Mouse (Mus musculus): Measurements from ENCODE around the gene Focad. TPM values are rescaled to one million over a fixed set of nuclear protein-coding genes. Genes with fewer than 3 reads are reported as not detected.
"Not testable (repeated sequence)": the region's sequence is repeated elsewhere in the genome, so short reads cannot be mapped to it uniquely, and the experiment has no call there.

Focad gene
- polyA plus RNA-seq, 1 experiment from 2014 or later, result 14.8 TPM

GRCm38 (mm10) chr4:88372293-88373224 is 278.1 kb downstream of the Focad start:
- H3K4me1 ChIP-seq (replicated peaks), result peaks cover 5% of the 10 kb centered on the region; the same call in 1 of the 2 replicates
- 50% methylated on average over 18 of the region's 18 CpGs for WGBS
- no peak overlapping the region for H3K4me3 ChIP-seq
- H3K9me3 ChIP-seq, result no peaks in the 10 kb centered on the region
- ATAC-seq (ENCODE audit: low FRiP score, low read depth), result peak; percentile 48; the same call in 1 of the 2 replicates
- H3K4me2 ChIP-seq, result no peak overlapping the region
- peak overlapping the region; percentile 45; the same call in 1 of the 2 replicates for H3K27ac ChIP-seq (replicated peaks)
- peak overlapping the region; percentile 7; the same call in 1 of the 2 replicates for H3K9ac ChIP-seq
- H3K36me3 ChIP-seq, result no peaks in the 10 kb centered on the region
- H3K27me3 ChIP-seq, result no peaks in the 10 kb centered on the region

GRCm38 (mm10) chr4:88390036-88390435 is 295.6 kb downstream of the Focad start:
- Histone ChIP-seq H3K4me1 (replicated peaks) (no peaks in the 10 kb centered on the region), H3K27me3 (no peaks in the 10 kb centered on the region), H3K4me3 (no peak overlapping the region), H3K9ac (no peak overlapping the region), H3K4me2 (no peak overlapping the region), H3K27ac (replicated peaks) (no peak overlapping the region), H3K9me3 (no peaks in the 10 kb centered on the region), H3K36me3 (0 out of 2 replicates have a peak, but pooled peaks cover 5% of the 10 kb centered on the region)
- ATAC-seq (ENCODE audit: low FRiP score, low read depth), result no peak
- WGBS, result 87% methylated on average over 1 of the region's 1 CpGs

GRCm38 (mm10) chr4:88390596-88390995 is 296.2 kb downstream of the Focad start:
- H3K27ac ChIP-seq (replicated peaks); H3K27me3 ChIP-seq; H3K36me3 ChIP-seq; H3K4me3 ChIP-seq; H3K4me1 ChIP-seq (replicated peaks); H3K4me2 ChIP-seq; H3K9ac ChIP-seq; ATAC-seq (ENCODE audit: low FRiP score, low read depth); H3K9me3 ChIP-seq: not testable (repeated sequence)
- WGBS, result 56% methylated on average over 1 of the region's 1 CpGs

- WGBS, result 97% methylated on average over 3 of the region's 3 CpGs
- ATAC-seq (ENCODE audit: low FRiP score, low read depth), result no peak
- no peaks in the 10 kb centered on the region for H3K4me1 ChIP-seq (replicated peaks)
- no peak overlapping the region for H3K27ac ChIP-seq (replicated peaks)
- no peak overlapping the region for H3K4me2 ChIP-seq
- H3K36me3 ChIP-seq, result 0 out of 2 replicates have a peak, but pooled peaks cover 5% of the 10 kb centered on the region
- no peaks in the 10 kb centered on the region for H3K9me3 ChIP-seq
- no peaks in the 10 kb centered on the region for H3K27me3 ChIP-seq
- no peak overlapping the region for H3K4me3 ChIP-seq
- H3K9ac ChIP-seq, result no peak overlapping the region
Measured at GRCm38 (mm10) chr4:88395717-88396116, 301.3 kb downstream of the Focad start.

DNA sequence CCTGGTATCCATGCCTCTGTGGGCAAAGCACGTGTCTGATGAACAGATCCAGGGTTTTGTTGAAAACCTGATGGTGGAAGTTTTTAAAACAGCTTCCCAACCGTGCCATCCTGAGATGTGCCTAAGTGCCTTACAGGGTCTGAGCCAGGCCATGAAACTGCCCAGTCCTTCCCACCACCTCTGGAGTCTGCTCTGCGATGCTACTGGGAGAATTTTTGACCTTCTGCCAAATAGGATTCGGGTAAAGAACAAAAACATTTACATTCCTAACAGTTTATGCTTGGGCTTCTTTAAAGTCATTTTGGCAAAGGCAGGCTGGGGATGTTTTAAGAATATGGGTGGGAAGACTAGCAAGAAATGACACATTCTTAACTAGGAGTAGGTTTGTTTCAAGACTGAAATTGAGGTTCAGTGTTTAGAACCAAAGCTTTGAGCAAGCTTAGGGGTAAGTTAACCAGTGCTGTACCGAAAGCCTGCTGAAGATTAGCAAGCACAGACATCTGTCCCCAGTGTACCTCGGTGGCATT is 302.6 kb downstream of the Focad start:
- H3K4me1 ChIP-seq (replicated peaks), result no peaks in the 10 kb centered on the region
- no peak overlapping the region for H3K4me2 ChIP-seq
- 0 out of 2 replicates have a peak, but pooled peaks cover 5% of the 10 kb centered on the region for H3K36me3 ChIP-seq
- ATAC-seq (ENCODE audit: low FRiP score, low read depth), result no peak
- H3K9ac ChIP-seq, result no peak overlapping the region
- no peak overlapping the region for H3K27ac ChIP-seq (replicated peaks)
- WGBS, result 81% methylated on average over 6 of the region's 6 CpGs
- no peak overlapping the region for H3K4me3 ChIP-seq
- no peaks in the 10 kb centered on the region for H3K27me3 ChIP-seq
- H3K9me3 ChIP-seq, result no peaks in the 10 kb centered on the region

DNA sequence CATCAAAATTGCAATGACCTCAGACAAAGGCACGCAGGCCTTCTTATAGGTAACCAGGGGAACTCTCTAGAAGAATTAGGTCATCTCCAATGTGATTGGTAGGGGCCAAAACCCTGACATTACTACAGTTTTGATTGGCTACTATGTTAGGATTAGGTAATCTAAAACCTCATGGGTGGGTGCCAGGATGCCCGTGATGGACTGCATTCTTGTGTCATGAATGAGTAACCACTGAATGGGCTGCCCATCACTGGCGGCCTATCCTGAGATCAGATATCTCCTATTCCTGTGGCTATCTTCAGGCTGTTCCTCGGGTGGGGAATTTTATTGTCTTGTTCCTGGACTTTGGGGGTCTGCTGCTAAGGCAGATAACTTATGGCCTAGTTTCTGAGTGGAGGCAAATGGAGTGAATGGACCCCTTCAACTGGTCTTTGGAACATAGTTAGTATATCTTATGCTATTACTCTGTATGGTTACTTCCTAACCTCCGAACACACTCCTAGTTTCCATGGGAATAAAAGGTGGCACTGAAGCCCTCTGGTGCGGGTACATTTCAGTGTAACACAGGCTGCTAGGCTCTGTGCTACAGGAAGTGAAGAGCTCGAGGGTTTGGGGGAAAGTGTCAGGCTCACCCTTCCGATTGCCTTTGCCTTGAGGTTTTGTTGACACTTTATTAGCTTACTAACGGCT is 306.0 kb downstream of the Focad start:
- H3K9me3 ChIP-seq, result no peaks in the 10 kb centered on the region
- H3K27ac ChIP-seq (replicated peaks), result no peak overlapping the region

GRCm38 (mm10) chr4:88400992-88401313 is 306.5 kb downstream of the Focad start:
- H3K4me3 ChIP-seq, result no peak overlapping the region
- H3K4me2 ChIP-seq, result no peak overlapping the region
- no peak for ATAC-seq (ENCODE audit: low FRiP score, low read depth)
- no peaks in the 10 kb centered on the region for H3K9me3 ChIP-seq
- peaks cover 3% of the 10 kb centered on the region; the same call in 1 of the 2 replicates for H3K36me3 ChIP-seq
- no peaks in the 10 kb centered on the region for H3K27me3 ChIP-seq
- H3K4me1 ChIP-seq (replicated peaks), result no peaks in the 10 kb centered on the region
- H3K9ac ChIP-seq, result no peak overlapping the region
- WGBS, result 93% methylated on average over 7 of the region's 7 CpGs
- H3K27ac ChIP-seq (replicated peaks), result no peak overlapping the region

More for the DNA sequence above, 306.0 kb downstream of the Focad start:
- Histone ChIP-seq H3K4me1 (replicated peaks) (no peaks in the 10 kb centered on the region), H3K4me2 (no peak overlapping the region), H3K36me3 (peaks cover 3% of the 10 kb centered on the region; the same call in 1 of the 2 replicates), H3K9ac (no peak overlapping the region), H3K4me3 (no peak overlapping the region), H3K27me3 (no peaks in the 10 kb centered on the region)
- 81% methylated on average over 9 of the region's 9 CpGs for WGBS
- ATAC-seq (ENCODE audit: low FRiP score, low read depth), result no peak

DNA sequence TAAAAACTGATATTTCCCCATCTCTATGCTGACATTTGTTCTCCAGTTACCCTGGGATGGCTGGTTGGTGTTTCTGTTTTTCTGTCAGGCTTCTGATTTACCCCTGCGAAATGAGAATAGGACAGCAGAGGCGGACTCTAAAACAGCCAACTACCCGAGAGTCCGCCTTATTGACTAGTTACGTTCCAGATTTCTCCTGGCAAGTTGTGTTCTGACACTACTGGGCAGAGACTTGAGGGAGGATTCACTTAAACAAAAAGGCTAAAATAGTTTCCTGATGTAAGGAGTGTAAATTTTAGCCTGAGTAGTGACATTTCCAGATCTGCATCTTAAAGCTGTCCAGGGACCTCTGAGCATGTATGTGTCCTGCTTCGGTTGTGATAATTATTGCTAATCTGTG is 308.5 kb downstream of the Focad start:
- Histone ChIP-seq H3K4me2 (no peak overlapping the region), H3K27me3 (no peaks in the 10 kb centered on the region), H3K27ac (replicated peaks) (no peak overlapping the region), H3K4me3 (no peak overlapping the region), H3K9me3 (no peaks in the 10 kb centered on the region), H3K9ac (no peak overlapping the region), H3K36me3 (peaks cover 6% of the 10 kb centered on the region), H3K4me1 (replicated peaks) (peaks cover 9% of the 10 kb centered on the region; the same call in 1 of the 2 replicates)
- WGBS, result 93% methylated on average over 6 of the region's 6 CpGs
- ATAC-seq (ENCODE audit: low FRiP score, low read depth), result no peak

DNA sequence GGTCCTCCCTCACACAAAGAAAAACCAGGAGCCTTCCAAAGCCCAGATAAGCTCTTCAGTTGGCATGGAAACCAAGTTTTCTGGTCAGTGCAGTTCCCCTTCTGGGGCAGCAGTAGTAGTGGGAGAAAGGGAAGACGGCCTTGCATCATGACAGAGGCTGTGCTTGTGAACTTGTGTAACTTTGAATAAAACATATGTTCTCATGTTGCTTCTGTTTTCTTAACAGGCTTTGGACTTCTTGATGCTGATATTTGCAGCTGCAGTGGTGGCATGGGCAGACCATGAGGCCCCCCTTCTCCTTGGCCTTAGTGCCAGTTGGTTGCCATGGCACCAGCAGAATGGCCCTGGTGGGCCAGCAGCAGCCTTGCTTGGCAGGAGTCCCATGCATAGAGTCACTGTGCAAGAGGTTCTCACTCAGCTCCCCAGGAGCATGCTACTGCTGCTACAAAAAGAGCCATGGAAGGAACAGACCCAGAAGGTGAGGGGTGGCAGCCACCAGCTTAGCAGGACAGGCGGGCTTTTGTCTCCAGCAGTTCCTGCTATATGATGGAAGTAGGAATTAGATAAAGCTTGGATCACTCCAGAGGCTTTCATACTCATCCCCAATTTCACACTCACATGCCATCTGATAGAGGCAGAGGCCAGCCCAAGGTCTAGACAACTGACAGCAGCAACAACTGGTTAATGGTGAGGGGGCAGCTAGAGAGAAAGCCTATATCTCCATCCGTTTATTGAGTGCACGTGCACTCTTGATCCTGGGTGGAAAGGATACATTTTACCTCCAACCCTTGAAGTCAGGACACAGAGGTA is 312.7 kb downstream of the Focad start:
- Histone ChIP-seq H3K36me3 (peaks cover 6% of the 10 kb centered on the region), H3K4me2 (no peak overlapping the region), H3K9me3 (no peaks in the 10 kb centered on the region), H3K27me3 (no peaks in the 10 kb centered on the region), H3K27ac (replicated peaks) (peak overlapping the region; percentile 40; the same call in 1 of the 2 replicates), H3K9ac (no peak overlapping the region), H3K4me1 (replicated peaks) (peaks cover 9% of the 10 kb centered on the region; the same call in 1 of the 2 replicates), H3K4me3 (no peak overlapping the region)
- 48% methylated on average over 4 of the region's 4 CpGs for WGBS
- ATAC-seq (ENCODE audit: low FRiP score, low read depth), result peak; percentile 98

GRCm38 (mm10) chr4:88409279-88409678 is 314.9 kb downstream of the Focad start:
- Histone ChIP-seq H3K4me3 (no peak overlapping the region), H3K9ac (no peak overlapping the region), H3K27ac (replicated peaks) (no peak overlapping the region), H3K27me3 (no peaks in the 10 kb centered on the region), H3K9me3 (no peaks in the 10 kb centered on the region), H3K36me3 (peaks cover 9% of the 10 kb centered on the region), H3K4me1 (replicated peaks) (peaks cover 9% of the 10 kb centered on the region; the same call in 1 of the 2 replicates), H3K4me2 (no peak overlapping the region)
- WGBS, result 98% methylated on average over 4 of the region's 4 CpGs
- ATAC-seq (ENCODE audit: low FRiP score, low read depth), result no peak

DNA sequence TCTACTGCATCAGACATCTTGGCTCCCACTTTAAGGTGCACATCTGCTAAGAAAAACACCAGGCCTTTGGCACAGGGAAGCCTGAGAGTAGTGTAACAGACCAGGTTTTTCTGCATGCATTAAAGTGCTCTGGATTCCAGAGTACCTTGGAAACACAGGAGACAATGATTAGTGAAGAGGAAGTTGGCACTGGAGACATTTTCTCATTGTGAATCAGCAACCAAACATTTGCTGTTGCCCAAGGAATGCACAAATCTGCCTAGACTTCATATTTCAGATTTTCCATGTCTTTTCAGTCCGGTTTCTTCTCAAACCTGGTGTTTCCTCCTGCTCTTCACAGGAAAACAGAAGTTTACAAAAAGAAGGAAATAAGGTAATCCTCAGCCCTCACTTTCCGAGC is 317.9 kb downstream of the Focad start:
- 91% methylated on average over 2 of the region's 2 CpGs for WGBS
- no peak overlapping the region for H3K9ac ChIP-seq
- peaks cover 8% of the 10 kb centered on the region for H3K36me3 ChIP-seq
- H3K27me3 ChIP-seq, result no peaks in the 10 kb centered on the region
- H3K27ac ChIP-seq (replicated peaks), result no peak overlapping the region
- peaks cover 3% of the 10 kb centered on the region; the same call in 1 of the 2 replicates for H3K4me1 ChIP-seq (replicated peaks)
- H3K4me3 ChIP-seq, result no peak overlapping the region
- no peaks in the 10 kb centered on the region for H3K9me3 ChIP-seq
- ATAC-seq (ENCODE audit: low FRiP score, low read depth), result no peak
- no peak overlapping the region for H3K4me2 ChIP-seq
